Mouse (Mus musculus): ENCODE measurements around the gene Tmem37.

DNA sequence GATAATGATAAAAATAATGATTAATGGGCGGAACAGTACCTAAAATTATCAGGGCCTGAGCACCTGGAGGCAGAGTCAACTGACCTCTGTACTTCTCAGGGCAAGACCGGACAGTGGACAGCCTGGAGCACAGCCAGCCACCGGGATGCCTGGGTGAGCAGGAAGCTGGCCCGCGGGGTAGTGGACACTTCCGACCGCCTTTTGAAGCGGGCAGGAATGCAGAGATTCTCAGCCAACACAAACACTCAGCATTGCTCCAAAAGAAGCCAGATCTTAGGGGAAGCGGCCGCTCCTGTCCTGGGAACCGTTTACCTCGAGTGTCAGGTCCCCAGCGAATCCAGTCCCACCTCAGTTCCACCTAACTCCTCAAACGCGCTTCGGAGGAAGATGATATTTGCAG, 974 bp downstream of the Tmem37 start:
- TF ChIP-seq E2F4 (IDR thresholded peaks at IDR 0.05; ENCODE audit: insufficient read depth): no peak
- no peak for TF ChIP-seq POLR2A (IDR thresholded peaks at IDR 0.05; ENCODE audit: insufficient read length, low read depth)
- TF ChIP-seq TCF12 (IDR thresholded peaks at IDR 0.05; ENCODE audit: insufficient read depth, poor library complexity, severe bottlenecking): no peak
- no peak for TF ChIP-seq USF1 (IDR thresholded peaks at IDR 0.05; ENCODE audit: low read depth)
- no peak for TF ChIP-seq MYOG (IDR thresholded peaks at IDR 0.05; ENCODE audit: control insufficient read depth in 1 of 3, insufficient read depth in 1 of 3, insufficient read length in 2 of 3, low read depth in 2 of 3)
- no peak for TF ChIP-seq POLR2AphosphoS2 (IDR thresholded peaks at IDR 0.05; ENCODE audit: insufficient read length, low read depth)
- no peak for TF ChIP-seq MAX (IDR thresholded peaks at IDR 0.05; ENCODE audit: low read depth)
- no peak for TF ChIP-seq REST (IDR thresholded peaks at IDR 0.05; ENCODE audit: insufficient read depth, insufficient read length)
- no peak for TF ChIP-seq CEBPB (IDR thresholded peaks at IDR 0.05; ENCODE audit: insufficient read depth, poor library complexity, severe bottlenecking)
- TF ChIP-seq TCF3 (IDR thresholded peaks at IDR 0.05; ENCODE audit: insufficient read length, low read depth): no peak
- TF ChIP-seq MYOD1 (IDR thresholded peaks at IDR 0.05; ENCODE audit: control insufficient read depth in 1 of 3, insufficient read length in 2 of 3, low read depth in 2 of 3): no peak

Data from myocyte (in vitro differentiated cells).